Mouse (Mus musculus) liver, embryonic 14.5 days (tissue): ENCODE data around the gene Msi1.

ENCODE experiments used
- CTCF ChIP-seq: IDR thresholded peaks from 2 replicates; pipeline ENCODE4 v1.5.1; 2016; ENCODE audit warnings: antibody characterized with exemption, low read depth, control low read depth
- EP300 ChIP-seq: IDR thresholded peaks from 2 replicates; pipeline ENCODE4 v1.6.1; 2016; ENCODE audit warnings: antibody characterized with exemption, low read depth

DNA sequence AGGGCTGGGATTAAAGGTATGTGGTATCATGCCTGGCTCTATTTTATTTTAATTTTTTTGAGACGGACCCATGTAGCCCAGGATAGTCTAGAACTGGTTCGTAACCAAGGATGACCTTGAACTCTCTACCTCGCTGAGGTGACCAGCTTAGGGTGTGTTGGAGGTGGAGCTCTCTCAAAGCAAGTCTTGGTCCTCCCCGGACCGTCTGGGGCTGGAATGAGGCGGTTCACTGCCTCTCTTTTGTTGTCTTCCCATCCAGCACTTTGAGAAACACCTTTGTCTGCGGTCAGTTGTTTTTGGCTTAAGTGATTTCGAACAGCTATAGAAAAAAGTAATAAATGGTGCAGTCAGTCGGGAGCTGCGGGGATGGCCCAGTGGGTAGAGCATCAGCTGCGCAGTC, 14.7 kb downstream of the Msi1 start:
- no peak for TF ChIP-seq CTCF
- no peak for TF ChIP-seq EP300
